Comparison of ENCODE assay signal across 23 mouse cellular contexts in genomic region chr2:166218783-166219182, GRCm38 (mm10).
"Had no signal": no experiment of that assay in that cellular context is flagged by ENCODE, and none has a peak within 500 bp of the region (broad histone marks: within the 10 kb centered on the region; RNA-seq: fewer than 3 reads in every experiment).

No protein-coding gene starts in this region.

- H3K27ac ChIP-seq: heart, adult 2 months; heart, embryonic 13.5 days; heart, embryonic 15.5 days; hindbrain, embryonic 10.5 days; hindbrain, embryonic 12.5 days; hindbrain, embryonic 14.5 days; intestine, embryonic 15.5 days; layer of hippocampus, adult 2 months; limb, embryonic 12.5 days; liver, embryonic 13.5 days had no signal

- DNase-seq: gastrocnemius, postnatal 14 days; gastrocnemius, postnatal 36 days; heart, adult 11 months; heart, adult 2 months; heart, postnatal 14 days; heart, postnatal 4 days; kidney, adult 18-20 months; kidney, adult 8-10 months; kidney, postnatal 10 days; kidney, postnatal 25 days; kidney, postnatal 4 days; layer of hippocampus, postnatal 36 days; left cerebral cortex, postnatal 4 days; liver; liver, embryonic 13.5 days had no signal

- H3K4me3 ChIP-seq: heart, adult 2 months; heart, embryonic 13.5 days; heart, embryonic 15.5 days; hindbrain, embryonic 10.5 days; hindbrain, embryonic 12.5 days; intestine, embryonic 15.5 days; layer of hippocampus, adult 2 months; limb, embryonic 12.5 days; liver, embryonic 13.5 days had no signal

- H3K9ac ChIP-seq: heart, embryonic 13.5 days; heart, embryonic 15.5 days; hindbrain, embryonic 12.5 days; hindbrain, embryonic 14.5 days; intestine, embryonic 15.5 days; limb, embryonic 12.5 days; liver, embryonic 13.5 days had no signal

- H3K27me3 ChIP-seq: intestine, embryonic 15.5 days; limb, embryonic 12.5 days; liver, embryonic 13.5 days had no signal

- H3K9me3 ChIP-seq: heart, embryonic 13.5 days; heart, embryonic 15.5 days; hindbrain, embryonic 10.5 days; hindbrain, embryonic 12.5 days; intestine, embryonic 15.5 days; limb, embryonic 12.5 days; liver, embryonic 13.5 days had no signal

- H3K36me3 ChIP-seq: heart, embryonic 13.5 days; heart, embryonic 15.5 days; hindbrain, embryonic 10.5 days; hindbrain, embryonic 12.5 days; intestine, embryonic 15.5 days; limb, embryonic 12.5 days; liver, embryonic 13.5 days had no signal
